Mouse (Mus musculus) liver, embryonic 14.5 days (tissue): ENCODE measurements at regions not wholly inside any gene's neighbourhood (a gene's known extent, or its start where the extent isn't known, plus 50 kb on each side); places are given as distances from the start of the nearest gene placed in this dataset.

Experiments used
- CTCF ChIP-seq: IDR thresholded peaks from 2 replicates; pipeline ENCODE4 v1.5.1; 2016; ENCODE audit warnings: antibody characterized with exemption, low read depth, control low read depth
- EP300 ChIP-seq: IDR thresholded peaks from 2 replicates; pipeline ENCODE4 v1.6.1; 2016; ENCODE audit warnings: antibody characterized with exemption, low read depth

DNA sequence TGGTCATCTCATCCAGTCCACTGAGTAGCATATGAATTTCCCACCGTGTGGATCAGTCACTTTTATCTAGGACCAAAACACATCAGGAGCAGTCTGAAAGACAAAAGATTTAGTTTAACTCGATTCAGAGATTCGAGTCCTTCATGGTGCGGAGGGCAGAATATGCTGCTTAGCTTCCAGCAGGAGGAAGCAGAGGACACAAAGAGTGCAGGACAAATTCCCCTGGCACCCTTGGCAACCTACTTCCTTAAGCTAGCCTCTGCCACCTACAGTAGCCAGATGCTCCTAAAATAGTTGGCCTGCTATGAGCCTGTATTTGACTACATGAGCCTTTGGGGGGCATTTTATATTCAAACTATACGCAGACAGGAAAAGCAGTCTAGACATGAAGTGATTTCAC is 181.1 kb upstream of the Cxcl12 start:
- no peak for TF ChIP-seq CTCF
- TF ChIP-seq EP300 = no peak
